Mouse (Mus musculus): ENCODE results near the gene Gk. TPM values are rescaled to one million over a fixed set of nuclear protein-coding genes. Genes with fewer than 3 reads are reported as not detected.

Gk gene
- 10 to 100 TPM; 24.3 to 32.7 (median 25.1) TPM for total RNA-seq (2022)

DNA sequence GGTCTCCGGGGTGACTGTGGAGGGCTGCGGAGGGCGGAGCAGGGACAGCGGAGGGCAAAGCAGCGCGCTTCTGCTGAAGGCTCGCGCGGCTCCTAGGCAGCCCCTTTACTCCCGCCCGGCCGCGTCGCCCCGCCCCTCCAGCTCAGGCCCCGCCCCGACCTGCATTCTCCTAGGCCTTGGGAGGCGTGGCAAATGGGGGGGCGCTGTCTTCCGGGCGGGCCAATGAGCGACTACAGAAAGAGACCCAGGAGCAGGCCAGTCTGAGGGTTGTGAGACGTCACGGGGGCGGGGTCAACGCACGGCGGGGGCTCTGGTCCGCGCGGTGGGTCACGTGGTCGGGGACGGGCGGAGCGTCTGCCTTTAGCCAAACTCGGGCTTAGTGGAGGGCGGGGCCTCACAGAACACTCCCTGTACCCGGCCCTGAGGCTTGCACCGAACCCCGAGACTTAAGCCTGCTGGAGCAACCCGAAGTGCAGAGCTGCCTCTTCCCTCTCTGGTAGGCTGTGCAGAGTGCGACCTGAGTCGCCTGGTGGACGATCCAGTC lies at the start of gene Gk:
Gene Gk (minus strand): TSS at position 276 of the 544 bp plus-strand sequence.
- DNase-seq (ENCODE audit: low spot score) = peak; percentile 94

DNA sequence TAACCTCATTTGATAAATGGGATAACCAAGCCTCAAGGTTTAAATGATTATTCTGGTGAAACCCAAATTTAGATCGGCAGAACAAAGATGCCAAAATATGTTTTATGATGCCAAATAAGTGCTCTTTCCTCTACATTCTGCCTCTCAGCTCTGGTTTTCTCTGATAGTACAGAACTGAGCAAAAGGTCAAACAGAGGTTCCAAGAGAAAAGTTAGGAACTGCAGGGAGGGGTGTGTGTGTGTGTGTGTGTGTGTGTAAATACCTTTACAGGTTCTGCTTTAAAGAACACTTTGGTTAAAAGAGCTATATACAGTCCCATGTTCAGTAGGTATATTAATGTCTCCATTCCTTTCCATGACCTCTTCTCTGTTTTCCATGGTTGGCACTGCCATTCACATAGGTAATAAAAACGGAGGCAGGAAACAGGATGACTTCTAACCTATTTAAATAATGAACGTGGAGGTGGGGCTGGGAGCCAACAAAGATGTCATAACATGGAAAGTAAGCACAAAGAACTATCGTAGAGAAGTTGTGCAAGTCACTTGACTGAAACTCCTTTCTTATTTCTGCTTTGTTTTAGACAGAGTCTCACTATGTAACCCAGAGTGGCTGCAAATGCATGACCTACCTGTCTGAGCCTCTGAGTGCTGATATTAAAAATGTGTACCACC lies 28.2 kb upstream of the Gk start:
- no peak for DNase-seq (ENCODE audit: low spot score)

GRCm38 (mm10) chrX:85803006-85803405 lies 26.4 kb upstream of the Gk start:
- no peak for DNase-seq (ENCODE audit: low spot score)

DNA sequence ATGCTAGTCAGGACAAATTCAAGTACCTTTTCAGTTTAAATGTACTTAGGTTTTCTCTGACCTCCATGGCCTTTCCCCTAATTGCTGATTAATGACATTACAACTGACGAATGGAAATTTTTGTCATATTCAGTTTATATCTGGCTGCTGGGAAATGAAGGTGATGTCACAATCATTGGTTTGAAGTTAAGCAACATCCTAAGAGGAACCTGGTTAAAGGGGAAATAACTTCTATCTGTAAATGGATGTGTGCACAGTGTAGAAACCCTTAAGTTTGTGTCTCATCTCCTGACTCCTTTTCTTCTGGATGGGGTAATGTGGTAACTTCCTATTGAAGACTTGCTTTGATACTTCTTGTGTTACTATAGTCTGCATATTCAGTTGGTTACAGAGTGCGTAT lies 20.8 kb upstream of the Gk start:
- no peak for DNase-seq (ENCODE audit: low spot score)

DNA sequence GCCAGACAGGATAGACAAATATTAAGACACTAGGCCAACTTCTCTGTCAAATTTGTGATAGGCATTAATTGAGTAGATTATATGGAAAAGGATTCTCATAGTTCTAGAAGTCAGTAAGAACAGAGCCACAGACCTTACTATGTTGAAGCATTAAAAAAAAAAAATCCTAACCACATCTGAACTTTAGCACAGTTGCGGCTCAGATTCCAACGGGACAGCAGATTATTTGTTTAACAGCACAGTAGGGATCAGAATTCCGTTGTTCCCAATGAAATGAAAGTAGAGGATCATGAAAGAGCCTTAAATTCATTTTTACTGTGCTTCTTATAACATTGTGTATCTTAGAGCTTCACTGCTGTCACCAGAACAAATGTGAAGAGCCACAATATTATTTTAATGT lies 1.7 kb upstream of the Gk start:
- no peak for DNase-seq (ENCODE audit: low spot score)

DNA sequence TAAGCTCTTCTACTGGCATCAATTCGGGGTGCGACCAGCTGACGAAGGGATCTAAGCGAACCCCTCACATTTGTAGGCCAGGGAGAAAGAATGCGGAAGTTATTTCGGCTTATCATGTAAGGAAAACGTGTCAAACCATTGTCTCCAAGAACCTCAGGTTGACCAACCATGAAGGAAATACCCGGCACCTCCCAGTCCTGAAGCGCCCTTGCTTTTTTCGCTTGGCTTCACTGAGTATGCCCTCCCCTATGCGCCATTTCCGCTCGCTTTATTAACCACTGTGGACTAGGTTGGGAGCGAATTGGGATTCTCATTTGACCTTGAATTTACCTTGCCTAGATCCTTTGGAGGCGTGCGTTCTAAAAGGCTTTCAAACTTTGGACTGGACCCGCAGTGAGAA lies 522 bp upstream of the Gk start:
- DNase-seq (ENCODE audit: low spot score) = peak; percentile 46

- DNase-seq (ENCODE audit: low spot score) = no peak
These were observed 608 bp downstream of the Gk start for GRCm38 (mm10) chrX:85775879-85776543.

GRCm38 (mm10) chrX:85771303-85771702 lies 5.3 kb downstream of the Gk start:
- DNase-seq (ENCODE audit: low spot score) = no peak

- DNase-seq (ENCODE audit: low spot score) = no peak
These were observed 5.9 kb downstream of the Gk start for GRCm38 (mm10) chrX:85770747-85771146.

GRCm38 (mm10) chrX:85768578-85768977 lies 8.0 kb downstream of the Gk start:
- no peak for DNase-seq (ENCODE audit: low spot score)

DNA sequence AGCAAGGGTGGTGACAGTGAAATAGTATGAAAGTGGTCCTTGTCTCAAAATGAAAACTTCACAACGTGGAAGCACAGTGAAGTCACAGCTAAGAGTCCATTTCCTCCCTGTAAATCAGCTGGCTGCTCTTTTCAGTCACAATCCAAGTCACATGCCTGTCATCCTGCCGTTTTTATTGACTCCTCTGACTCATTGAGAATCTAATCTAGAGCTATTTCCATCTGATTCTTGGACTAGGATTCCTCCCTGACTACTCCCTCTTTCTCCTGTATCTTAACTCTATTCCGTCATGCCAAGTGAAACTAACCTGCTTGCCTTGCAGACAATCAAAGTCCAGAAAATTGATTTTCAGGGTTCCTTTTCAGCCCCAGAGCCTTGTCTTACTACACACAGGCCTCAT lies 20.6 kb downstream of the Gk start:
- DNase-seq (ENCODE audit: low spot score) = no peak

DNA sequence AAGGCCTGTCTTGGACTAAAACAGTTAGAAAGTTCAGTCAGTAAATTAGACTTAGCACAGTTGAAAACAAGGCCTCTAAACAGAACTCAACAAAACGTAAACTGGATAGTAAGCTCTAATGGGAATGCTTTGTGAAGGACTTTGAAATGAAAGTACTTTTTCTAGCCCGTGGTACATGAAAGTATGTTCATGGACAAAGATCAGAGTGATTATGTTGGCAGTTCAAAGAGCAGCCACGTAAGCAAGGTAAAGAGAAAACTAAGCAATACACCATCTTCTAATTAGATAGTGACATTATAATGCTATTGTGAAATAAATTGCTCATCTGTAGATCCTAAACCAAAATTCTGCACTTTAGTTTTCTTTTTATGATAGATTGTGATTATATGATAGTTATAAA lies 32.8 kb downstream of the Gk start:
- DNase-seq (ENCODE audit: low spot score) = no peak

- no peak for DNase-seq (ENCODE audit: low spot score)
These were observed 43.4 kb downstream of the Gk start for GRCm38 (mm10) chrX:85733228-85733627.

DNA sequence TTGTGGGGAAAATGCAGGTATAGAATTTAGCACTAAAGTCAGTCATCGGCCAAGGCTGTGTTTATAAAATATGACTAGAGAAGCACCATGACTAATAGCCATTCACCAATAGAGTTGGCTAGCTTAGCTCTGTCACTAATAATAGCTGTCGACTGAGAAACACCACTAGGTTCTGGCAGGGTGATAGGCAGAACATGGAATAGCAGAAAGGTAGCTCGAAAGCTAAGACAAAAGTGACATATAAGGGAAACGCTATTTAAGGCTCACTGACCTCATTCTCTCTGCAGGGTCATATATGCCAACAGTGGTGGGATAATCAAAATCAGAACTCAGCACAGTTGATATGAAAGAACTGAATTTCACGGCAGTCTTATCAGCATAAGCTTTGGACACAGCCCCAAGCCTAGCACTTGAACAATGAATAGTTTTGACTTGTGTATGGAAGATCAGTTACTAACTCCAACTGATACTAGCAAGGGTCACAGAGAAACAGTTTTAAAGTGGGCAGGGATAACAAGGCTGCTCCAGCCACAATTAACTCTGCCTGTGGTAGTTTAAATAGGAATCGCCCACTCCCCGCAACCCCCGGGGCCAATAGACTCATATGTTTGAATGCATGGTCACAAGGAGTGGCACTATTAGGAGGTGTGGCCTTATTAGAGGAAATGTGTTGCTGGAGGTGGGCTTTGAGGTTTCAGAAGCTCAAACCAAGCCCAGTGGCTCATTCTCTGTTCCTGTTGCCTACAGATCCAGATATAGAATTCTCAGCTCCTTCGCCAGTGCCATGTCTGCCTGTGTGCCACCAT lies 45.3 kb downstream of the Gk start:
- DNase-seq (ENCODE audit: low spot score) = peak; percentile 6

- DNase-seq (ENCODE audit: low spot score) = peak; percentile 1
These were observed 55.4 kb downstream of the Gk start for GRCm38 (mm10) chrX:85721226-85721625.

- no peak for DNase-seq (ENCODE audit: low spot score)
These were observed 66.2 kb downstream of the Gk start for GRCm38 (mm10) chrX:85710399-85710798.

DNA sequence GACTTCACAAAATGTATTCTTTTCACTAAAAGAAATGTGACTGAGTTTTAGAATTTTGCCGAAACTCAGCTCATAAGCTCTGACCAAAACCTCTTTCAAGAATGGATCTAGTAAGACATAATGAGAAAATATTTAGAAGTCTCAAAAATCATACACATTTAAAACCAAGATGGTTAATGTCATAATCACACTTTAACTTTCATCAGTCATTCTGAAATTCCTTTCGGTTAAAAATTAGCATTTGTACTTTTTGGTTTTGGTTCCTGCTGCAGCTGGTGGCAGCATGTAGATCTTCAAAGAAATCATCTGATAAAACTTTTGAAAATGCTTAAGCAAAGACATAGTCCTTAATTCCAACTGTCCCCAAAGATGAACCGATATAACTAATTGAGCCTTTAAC lies 70.9 kb downstream of the Gk start:
- no peak for DNase-seq (ENCODE audit: low spot score)

GRCm38 (mm10) chrX:85683723-85684122 lies 92.9 kb downstream of the Gk start:
- no peak for DNase-seq (ENCODE audit: low spot score)

- DNase-seq (ENCODE audit: low spot score) = no peak
These were observed 94.5 kb downstream of the Gk start for GRCm38 (mm10) chrX:85682125-85682524.

- peak; percentile 16 for DNase-seq (ENCODE audit: low spot score)
These were observed 99.8 kb downstream of the Gk start for GRCm38 (mm10) chrX:85676808-85677207.
